Mouse (Mus musculus): ENCODE measurements at regions not wholly inside any gene's neighbourhood (a gene's known extent, or its start where the extent isn't known, plus 50 kb on each side); places are given as distances from the start of the nearest gene placed in this dataset.

DNA sequence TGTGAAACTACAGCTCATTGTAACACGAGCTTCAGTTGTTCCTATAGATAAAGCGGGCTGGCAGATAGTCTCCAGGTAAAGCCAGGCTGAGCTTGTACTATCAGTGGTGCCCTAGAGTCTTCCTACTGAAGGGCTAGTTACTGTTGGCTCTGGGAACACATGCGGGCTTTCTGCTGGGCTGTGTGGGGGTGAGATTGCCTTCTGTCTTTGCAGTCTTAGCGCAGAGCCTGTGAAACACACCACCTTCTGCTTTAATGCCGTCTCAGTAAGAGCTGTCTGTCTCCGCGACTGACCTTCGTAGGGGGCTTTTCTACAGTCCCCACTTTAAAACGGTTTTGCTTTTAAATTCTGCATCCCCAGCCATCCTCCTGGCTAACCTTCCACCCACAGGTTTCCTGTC lies 76.7 kb downstream of the Trim29 start:
- DNase-seq (ENCODE audit: low read depth, low spot score): no peak

DNA sequence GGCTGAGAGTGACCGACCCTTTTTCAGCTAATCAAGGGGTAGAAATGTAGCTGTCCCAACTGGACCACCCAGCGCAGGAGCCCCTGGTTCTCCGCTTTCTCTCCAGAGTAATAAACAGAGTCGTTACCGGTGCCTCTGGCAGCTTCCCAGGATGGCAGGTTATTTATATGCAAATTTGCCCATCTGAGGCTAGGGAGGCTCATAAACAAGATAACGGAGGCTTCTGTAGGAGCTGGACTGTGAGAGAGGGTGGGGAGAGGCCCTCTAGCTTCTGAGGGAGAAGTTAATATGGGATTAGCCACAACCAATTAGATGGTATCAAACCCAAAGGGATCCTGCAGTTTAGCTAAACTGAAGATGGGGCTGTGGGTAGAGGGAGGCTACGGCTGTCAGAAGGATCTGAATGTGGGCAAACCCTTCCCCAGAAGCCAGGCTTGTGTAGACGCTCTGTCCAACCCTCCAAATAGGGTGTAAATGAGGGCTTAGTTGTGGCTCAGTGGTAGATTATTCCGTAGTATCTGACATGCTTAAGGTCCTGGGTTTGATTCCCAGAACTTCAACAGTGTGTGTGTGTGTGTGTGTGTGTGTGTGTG lies 78.9 kb downstream of the Trim29 start:
- DNase-seq (ENCODE audit: low read depth, low spot score): peak; percentile 20

DNA sequence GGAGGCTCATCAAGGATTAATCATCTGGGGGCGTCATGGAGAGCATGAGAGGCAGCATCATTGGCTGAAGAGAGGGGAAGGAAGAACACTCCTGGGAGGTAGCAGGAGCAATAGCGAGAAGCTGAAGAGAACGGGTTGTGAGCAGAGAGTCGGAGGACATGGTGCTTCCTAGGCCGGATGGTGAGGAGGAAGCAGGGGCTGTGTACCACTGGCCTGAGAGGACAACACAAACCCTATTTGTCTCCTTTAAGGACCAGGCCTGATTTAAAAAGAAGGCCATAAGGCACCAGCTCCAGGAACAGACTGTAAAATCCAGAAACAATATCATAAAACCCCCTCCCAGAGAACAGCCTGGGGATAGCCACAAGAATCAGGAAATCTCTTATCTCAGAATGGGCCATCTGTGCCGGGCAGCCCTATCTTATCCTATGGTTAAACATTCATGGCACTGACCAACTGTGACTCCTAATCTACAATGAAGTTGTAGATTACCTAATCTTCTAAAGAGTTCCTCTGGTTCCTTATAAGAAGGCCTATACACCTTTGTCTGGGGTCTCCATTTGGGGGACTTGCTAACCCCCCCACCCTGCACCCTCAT lies 81.9 kb downstream of the Trim29 start:
- DNase-seq (ENCODE audit: low read depth, low spot score): no peak

DNA sequence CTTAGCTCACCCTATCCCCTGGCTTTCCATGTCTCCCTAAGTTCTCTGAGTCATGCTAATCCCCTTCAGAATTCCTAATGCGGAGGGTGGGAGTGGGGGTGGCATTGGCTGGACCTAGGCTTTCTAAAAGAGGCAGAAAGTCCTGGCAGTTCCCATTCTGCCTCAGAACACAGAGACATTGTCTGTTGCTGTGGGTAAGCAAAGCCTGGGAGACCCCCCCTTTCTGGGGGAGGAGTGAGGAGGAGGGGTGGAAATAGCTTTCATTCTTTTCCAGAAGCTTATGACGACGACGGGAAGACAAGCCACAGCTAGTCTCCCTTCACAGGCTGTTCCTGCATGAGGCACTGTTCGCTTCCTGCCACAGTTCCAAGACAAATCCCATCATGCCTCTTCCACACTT lies 83.6 kb downstream of the Trim29 start:
- no peak for DNase-seq (ENCODE audit: low read depth, low spot score)

DNA sequence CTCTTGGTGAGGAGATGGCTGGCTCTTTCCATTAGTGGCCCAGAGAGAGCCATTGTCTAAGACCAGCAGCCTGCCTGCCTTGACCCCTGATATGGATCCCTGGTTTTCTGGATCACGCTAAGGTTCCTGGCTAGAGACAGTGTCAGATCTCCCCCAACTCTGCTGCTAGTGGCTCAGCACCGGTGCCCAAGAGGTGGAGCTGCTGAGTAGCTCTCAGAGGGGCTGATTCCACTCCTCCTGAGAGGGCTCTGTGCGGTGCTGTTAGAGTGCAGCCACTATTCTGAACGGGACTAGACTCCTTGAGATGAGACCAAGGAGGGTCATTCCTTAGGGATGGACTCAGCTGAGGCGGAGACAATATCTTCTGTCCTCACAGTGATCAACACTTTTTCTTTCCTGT lies 84.6 kb downstream of the Trim29 start:
- no peak for DNase-seq (ENCODE audit: low read depth, low spot score)

DNA sequence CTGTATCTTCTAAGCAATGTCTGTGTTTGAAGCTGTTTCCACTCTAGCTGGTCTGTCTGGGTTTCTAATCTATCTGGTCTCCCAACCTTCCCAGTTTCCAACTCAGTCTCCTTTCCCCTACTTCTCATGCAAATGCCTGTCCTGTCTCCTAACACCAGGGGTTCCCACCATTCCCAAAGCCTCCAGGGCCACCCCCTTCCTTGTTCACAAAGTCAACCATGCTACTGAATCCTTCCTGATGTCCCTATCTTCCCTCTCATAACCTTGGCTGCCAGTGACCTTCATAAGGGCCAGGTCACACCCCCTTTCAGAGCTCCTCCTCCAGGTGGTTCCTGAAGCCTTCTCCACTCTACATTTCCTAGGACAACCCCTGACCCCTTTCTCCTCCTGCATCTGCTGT lies 85.9 kb downstream of the Trim29 start:
- no peak for DNase-seq (ENCODE audit: low read depth, low spot score)

DNA sequence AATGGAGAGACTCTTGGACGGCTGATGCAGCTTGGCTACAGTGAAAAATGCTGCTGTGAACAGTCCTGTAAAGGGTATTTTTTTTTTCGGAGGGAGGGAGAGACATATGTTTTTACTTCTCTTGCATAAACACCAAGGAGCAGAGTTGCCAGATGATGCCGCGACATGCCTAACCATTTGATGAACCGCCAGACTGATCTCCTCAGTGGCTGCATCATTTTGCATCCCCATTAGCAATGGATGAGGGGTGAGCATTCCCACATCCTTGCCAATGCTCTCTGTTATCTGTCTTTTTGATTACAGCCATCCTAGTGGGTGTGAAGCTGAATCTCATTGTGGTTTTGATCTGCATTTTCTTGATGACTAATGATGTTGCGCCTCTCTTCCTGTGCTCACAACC lies 97.8 kb downstream of the Trim29 start:
- no peak for DNase-seq (ENCODE audit: low read depth, low spot score)

DNA sequence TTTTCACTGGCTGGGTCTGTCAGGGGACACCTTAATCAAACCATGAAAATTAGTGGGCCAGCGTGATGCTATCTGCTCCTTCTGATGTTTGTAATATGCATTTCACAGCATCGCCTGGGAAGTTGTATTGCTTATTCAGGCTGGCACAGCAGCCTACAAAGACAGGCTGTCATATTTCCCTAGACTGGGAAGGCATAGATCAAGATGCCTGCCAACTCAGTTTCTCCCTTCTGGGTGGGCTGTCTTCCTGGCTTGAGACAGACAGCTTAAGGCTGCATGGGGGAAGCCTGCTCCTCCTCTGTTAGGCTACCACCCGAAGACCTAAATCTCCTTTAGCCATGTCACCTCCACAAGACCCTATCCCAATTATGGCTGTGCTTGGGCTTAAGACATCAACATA lies 101.8 kb downstream of the Trim29 start:
- DNase-seq (ENCODE audit: low read depth, low spot score): no peak

DNA sequence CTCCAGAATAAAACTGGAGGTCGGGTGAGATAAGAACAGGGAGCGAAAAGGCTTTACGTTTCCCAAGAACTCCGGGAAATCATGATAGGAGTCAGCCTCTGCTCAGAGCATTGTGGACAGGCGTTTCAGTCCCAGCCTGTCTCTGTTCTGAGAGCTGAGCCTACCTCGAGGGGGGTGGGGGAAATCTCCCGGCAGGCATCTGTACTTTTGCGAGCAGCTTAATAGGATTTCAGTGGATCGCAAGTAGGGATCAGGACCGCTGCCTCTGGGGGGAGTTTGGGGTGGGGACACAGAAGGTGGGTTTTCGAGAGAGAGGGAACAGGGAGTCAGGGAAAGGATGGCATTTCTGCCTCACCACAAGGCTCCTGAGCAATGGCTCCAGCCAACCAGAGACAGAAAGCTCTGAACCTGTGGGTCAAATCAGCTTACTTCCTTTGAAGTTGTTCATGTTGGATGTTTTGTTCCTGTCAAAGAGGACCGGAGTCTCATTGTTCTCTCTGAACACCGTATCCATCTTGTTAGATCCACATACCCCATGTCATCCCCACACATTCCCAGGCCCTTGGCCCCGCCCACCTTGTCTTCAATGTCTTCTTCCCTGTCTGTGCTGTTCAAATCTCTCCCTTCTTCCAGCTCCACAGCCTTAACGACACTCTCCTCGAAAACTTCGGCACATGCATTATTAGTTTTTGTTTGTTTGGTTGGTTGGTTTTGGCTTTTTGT lies 109.5 kb downstream of the Trim29 start:
- peak; percentile 29 for DNase-seq (ENCODE audit: low read depth, low spot score)

DNA sequence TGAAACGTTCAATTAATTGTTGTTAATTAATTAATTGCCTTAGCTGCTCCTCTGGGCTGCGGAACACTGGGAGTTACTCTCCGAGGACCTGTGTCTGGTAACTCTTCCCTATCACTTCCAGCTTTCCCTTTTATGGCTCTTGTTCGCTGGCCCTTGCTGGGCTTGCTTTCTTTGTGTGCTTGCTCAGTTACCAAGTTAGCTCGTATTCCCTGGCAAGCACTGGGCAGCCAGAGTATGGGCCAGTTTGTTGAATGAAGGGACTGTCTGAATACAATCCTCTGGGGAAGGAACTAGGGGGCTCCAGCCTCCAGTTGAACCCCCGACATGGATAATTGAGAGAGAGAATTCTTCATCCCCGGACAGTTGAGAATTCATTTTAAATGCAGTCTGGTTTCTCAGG lies 116.4 kb downstream of the Trim29 start:
- no peak for DNase-seq (ENCODE audit: low read depth, low spot score)

DNA sequence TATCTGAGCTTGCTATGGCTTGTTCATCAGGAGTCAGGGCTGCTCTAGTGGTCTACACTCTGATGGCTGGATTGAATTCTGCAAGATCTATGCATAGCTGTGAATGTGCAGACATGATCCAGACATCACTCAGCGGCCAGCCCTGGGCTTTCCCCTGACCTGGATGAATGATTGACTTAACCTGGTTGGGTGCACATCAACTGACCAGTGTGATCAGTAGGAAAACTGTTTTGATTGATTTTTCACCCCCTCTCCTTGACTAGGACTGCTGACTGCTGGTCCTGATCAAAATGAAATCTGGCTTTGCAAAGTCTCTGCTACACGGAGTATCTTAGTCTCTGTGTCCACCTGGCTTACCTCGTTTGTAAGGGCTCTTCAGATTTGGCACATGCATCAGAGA lies 123.3 kb downstream of the Trim29 start:
- DNase-seq (ENCODE audit: low read depth, low spot score): no peak

DNA sequence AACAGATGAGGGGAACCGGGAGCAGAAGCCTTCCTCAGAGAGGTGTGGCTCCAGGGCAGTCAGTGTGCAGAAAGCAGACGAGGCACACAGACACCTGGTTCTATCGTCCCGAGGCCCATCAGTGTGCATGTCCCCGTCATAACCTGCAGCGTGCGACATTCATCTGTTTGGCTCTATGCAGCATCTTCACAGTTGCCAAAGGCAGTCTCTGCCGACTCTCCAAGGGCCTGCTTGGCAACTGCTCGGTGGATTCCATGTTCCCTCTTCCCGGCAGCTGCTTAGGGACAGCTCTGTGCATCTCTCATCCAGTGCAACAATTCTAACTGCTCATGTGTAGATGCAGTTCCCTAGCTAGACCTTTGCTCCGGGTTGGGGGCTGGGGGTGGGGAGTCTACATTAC lies 127.8 kb downstream of the Trim29 start:
- no peak for DNase-seq (ENCODE audit: low read depth, low spot score)

DNA sequence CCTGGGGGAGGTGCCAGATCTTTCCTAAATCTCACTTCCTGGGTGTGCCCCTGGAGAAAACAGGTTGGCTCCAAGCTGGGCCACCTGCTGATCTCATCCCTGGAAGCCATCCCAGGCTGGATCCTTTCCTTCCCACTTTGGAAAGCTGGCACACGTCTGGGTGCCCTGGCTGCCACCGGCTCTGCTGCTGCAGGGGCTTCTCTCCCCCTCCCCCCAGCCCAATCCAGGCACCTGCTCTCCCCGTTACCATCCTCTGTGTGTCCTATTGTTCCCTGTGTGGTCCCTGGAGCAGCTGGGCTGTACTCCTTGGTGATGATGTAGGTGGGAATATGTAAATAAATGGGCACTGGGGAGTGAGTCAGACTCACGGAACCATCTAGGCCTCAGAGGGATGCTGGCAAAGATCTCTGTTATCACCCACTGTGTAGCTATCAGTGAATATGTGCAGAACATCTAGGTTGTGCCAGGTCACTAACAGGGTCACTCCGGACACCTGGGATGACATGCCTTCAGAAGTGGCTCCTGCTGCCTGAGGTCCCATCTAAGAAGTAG lies 130.4 kb downstream of the Trim29 start:
- no peak for DNase-seq (ENCODE audit: low read depth, low spot score)

DNA sequence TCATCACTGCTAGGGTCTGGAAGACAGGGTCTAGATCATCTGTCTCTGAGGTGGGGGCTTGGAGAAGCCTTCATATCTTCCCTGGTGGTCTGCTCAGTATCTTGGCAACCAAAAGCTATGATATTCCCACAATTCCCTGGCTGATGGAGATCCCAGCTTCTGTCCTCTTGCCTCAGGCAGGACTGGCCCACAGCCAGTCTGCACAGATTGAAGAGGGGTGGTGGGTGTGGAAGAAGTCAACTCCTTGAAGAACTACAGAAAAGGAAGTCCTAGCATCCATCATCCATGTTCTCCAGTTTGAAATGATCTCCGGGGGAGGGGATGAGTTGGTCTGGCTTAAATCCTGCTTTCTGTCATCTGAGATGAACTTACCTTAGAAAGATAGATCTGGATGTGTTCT lies 134.8 kb downstream of the Trim29 start:
- no peak for DNase-seq (ENCODE audit: low read depth, low spot score)

DNA sequence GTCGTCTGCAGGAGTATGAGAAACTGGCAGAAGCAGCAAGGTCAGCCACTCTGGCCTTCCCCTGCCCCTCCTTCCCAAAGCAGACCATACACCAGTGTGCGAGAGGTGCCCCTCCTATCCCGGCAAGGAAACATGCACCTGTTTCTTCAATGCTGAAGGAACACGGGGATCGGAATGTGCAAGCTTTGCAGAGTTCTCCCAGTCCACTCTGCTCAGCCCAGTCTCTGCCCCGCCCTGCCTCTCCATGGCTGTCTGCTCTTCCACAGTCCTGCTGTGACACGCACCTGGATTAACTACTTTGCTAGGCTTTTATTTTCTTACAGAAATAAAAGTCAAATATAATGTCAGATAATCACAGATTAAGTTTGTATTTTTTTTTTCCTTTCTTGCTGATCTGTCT lies 136.7 kb downstream of the Trim29 start:
- DNase-seq (ENCODE audit: low read depth, low spot score): no peak

DNA sequence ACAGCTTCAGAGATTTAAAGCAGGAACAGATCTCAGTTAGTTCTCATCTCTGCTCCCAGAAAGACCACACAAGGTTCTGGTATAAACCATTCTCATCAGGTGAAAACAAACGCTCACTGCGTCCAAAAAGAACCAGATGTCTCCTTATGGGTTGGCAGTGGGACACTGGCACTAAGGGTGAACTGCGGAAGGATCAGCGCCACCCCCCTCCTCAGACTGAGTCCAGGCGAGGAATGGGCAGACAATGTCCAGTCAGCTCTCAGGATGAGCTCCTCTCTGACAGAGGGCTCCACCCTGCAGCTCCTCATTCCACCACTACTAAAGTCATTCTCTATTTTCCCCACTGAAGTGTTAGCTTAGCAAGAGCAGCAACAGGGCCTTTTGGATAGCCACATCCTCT lies 138.3 kb downstream of the Trim29 start:
- no peak for DNase-seq (ENCODE audit: low read depth, low spot score)

DNA sequence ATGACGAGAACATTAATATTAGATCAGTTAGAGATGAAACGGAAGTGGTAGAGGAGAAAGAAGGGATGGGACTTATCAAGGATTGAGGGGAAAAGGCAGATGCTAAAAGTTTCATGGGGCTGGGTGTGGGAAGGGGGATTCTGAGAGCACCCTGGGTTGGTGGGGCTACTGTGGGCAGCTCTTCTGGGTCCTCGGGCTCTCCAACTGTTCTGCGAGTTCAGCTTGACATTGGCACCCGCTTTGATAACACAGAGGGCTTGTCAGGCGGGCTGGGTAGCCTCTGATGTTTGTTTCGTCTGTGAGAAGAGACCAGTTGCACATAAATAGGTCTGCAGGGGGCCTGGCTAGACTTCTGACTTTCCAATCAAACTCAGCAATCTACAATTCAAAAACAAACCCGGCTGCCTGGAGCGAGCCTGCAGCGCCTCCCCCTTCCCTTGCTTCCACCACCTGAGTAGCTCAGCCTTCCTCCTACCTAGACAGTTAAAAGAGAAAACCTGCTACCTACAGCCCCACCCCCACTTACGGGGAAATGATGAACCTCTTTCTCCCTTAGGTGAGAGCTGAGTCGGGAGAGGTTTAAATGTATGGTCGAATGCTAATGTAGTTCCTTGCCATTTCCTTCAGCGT lies 143.4 kb downstream of the Trim29 start:
- DNase-seq (ENCODE audit: low read depth, low spot score): no peak

DNA sequence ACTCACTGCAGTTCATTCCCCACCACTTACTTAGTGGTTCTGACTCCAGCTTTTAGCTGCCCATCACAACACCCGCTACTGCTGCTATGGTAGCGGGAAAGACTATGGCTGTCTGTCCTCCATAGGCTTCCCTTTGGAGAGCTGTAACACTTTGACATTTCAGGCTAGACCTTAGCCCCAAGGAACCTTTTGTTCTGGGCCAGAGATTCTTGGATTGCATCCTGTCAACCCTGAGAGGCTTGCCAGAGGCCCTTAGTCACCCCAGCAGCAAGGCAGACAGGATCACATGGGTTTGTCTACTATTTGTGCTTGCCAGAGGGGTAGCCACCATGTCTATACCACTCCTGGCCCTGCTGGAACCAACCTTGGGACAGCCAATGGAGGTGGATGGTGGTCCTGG lies 147.1 kb downstream of the Trim29 start:
- no peak for DNase-seq (ENCODE audit: low read depth, low spot score)

DNA sequence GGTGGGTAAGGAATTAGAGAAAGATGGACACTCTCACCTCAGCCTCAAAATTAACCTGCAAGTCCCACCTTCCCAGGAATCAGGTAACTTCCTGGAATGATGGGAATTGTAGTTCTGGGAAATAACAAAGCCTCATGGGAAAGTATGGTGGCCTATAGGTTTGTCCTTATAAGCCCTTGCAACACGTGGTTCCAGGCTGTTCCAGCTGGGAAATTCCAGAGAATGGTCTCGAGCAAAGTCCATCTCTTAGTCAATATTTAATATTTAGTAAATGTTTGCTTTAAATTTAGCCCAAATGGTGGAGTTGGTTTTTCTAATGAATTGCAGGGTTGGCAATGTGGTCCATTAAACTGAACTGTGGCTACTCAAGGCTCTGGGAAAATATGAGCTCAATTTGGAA lies 150.5 kb downstream of the Trim29 start:
- no peak for DNase-seq (ENCODE audit: low read depth, low spot score)

DNA sequence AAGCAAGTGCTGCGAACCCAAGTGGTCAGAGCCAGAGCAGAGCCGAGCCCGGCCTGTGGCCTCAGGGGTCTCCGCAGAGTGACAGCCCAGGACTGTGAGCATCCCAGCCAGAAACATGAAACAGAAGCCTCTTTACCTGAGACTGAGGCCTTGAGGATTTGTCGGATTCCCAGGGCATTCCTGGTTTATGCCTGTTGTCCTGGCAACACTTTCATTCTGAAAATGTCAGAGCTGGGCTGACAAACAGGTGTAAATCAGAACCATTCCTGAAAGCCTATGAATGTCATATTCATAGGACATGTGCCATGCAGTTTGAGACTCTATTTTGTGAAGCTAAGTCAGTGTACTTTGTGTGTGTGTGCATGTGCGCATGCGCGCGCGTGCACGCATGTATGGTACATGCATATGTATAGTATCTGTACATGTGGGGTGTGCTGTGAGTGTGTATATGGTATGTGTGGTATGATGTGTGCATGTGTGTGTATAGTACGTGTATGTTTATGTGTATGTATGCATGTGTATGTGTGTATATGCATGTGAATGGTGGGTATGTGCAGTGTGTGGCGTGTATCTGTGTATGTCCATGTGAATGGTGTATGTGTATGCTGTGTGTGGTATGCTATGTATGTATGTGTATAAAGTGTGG lies 152.9 kb downstream of the Trim29 start:
- DNase-seq (ENCODE audit: low read depth, low spot score): no peak

DNA sequence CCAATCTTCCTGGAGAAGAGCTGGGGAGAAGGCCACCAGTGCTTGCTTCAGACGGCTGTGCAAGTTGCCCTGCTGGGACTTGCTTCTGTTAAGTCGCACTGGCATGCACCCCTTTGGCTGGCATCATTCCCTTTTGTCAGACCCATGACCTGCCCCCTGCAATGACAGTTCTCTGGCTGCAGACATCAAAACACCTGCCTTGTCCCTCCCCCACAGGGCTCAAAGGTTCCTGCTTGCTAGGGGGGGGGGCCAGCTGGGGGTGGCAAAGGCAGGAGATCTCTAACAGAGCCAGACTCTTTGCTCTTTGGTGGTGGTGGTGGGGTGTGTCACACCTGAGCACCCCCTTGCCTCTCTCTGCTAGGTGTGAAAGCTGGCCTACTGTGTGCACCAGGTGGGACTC lies 154.5 kb downstream of the Trim29 start:
- DNase-seq (ENCODE audit: low read depth, low spot score): no peak

DNA sequence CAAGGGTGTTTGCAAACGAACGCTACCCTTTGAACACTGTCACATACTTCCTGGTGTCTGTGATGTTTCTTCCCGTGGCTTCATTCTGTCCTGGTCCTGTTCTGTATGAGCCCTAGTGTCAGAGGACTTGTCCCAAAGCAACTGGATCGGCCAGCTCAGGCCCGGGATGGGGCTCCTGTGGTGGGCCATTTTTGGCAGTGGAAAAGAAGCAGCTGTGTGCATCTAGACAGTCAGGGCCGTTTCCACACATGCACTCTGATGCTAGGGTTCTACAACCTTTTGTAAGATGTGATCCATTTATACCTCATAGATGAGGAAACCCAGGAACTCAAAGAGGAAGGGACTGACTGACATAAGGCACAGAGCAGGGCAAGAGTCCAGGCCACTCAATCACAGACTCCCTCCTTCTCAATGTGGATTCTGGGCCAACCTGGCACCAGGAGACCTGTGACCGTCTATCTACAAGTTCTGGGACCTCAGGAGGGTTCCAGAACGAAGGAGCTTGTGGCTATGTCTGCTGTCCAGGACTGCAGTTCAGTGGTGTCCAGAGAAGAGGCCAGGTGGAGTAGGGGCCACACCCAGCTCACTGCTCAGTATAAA lies 155.2 kb downstream of the Trim29 start:
- DNase-seq (ENCODE audit: low read depth, low spot score): no peak
